Mouse (Mus musculus) hindbrain, postnatal 0 days (tissue): ENCODE measurements around the gene Nrarp. TPM values are rescaled to one million over a fixed set of nuclear protein-coding genes. Genes with fewer than 3 reads are reported as not detected.

Experiments
- ATAC-seq: fragments of 200-750 bp; cut with Nextera tagmentation; 2 replicates; pipeline ENCODE4 v1.8.0; 2017; ENCODE audit warnings: mild to moderate bottlenecking, moderate TSS enrichment, moderate library complexity
- DNase-seq: peaks from one replicate; pipeline ENCODE4 v3.0.0-alpha.2; 2015; ENCODE audit warnings: low spot score
- H3K27ac ChIP-seq: fragments of 300-500 bp; sonication (generic); 2 replicates; pipeline ENCODE4 v1.5.1; 2014; ENCODE audit warnings: mild to moderate bottlenecking
- H3K27me3 ChIP-seq: fragments of 300-500 bp; sonication (generic); 2 replicates; pipeline ENCODE4 v1.6.1; 2014; ENCODE audit warnings: low read length, mixed read lengths; ENCODE audit not compliant: insufficient read depth
- H3K36me3 ChIP-seq: fragments of 300-500 bp; sonication (generic); 2 replicates; pipeline ENCODE4 v1.6.1; 2014; ENCODE audit warnings: low read length, mixed read lengths; ENCODE audit not compliant: insufficient read depth
- H3K4me1 ChIP-seq: fragments of 300-500 bp; sonication (generic); 2 replicates; pipeline ENCODE4 v1.6.1; 2014; ENCODE audit warnings: antibody characterized with exemption, low read length, mixed read lengths; ENCODE audit not compliant: insufficient read depth
- H3K4me2 ChIP-seq: fragments of 300-500 bp; sonication (generic); 2 replicates; pipeline ENCODE4 v1.6.1; 2014; ENCODE audit warnings: low read depth, mild to moderate bottlenecking, low read length, moderate library complexity, mixed read lengths
- H3K4me3 ChIP-seq: fragments of 300-500 bp; sonication (generic); 2 replicates; pipeline ENCODE4 v1.5.1; 2014; ENCODE audit warnings: low read length
- H3K9ac ChIP-seq: fragments of 300-500 bp; sonication (generic); replicated peaks from 2 replicates; pipeline ENCODE4 v1.6.1; 2014; ENCODE audit warnings: mild to moderate bottlenecking, low read length, moderate library complexity, mixed read lengths
- H3K9me3 ChIP-seq: fragments of 300-500 bp; sonication (generic); 2 replicates; pipeline ENCODE4 v1.6.1; 2016; ENCODE audit warnings: low read length, mixed read lengths
- CTCF ChIP-seq: IDR thresholded peaks from 2 replicates; pipeline ENCODE4 v1.5.1; 2016; ENCODE audit warnings: antibody characterized with exemption, control low read depth, low read depth
- WGBS: fragments of 180-500 bp; shearing (Covaris S2); extraction: QIAGEN DNeasy Blood & Tissue Kit; methylation state at CpG from one replicate; pipeline ENCODE4 v1.1.7; 2014; 5-methylcytosine and 5-hydroxymethylcytosine counted together
- polyA plus RNA-seq: library from polyadenylated mRNA; unstranded; fragments of >200 nt; fragmentation: Nextera tagmentation; extraction: Ambion mirVana; gene quantifications from 2 replicates; pipeline ENCODE4 v1.2.1, GENCODE M21; 2015
- total RNA-seq: library from RNA; depleted of rRNA; stranded (reverse); fragments of >200 nt; gene quantifications from 2 replicates; pipeline ENCODE4 v1.2.3, GENCODE M21; 2014

The Nrarp gene
- total and polyA plus RNA-seq, 2 experiments from 2014 or later = 14.2 to 50.8 TPM

GRCm38 (mm10) chr2:25217666-25218065 is 37.1 kb downstream of the Nrarp start:
- Histone ChIP-seq H3K36me3 (no peaks in the 10 kb centered on the region), H3K27me3 (no peaks in the 10 kb centered on the region), H3K9ac (no peak overlapping the region), H3K4me3 (no peak overlapping the region), H3K27ac (no peak overlapping the region), H3K4me2 (no peak overlapping the region), H3K4me1 (no peaks in the 10 kb centered on the region), H3K9me3 (no peaks in the 10 kb centered on the region)
- ATAC-seq (no peak), DNase-seq (no peak)
- WGBS = 71% methylated on average over 2 of the region's 2 CpGs
- TF ChIP-seq CTCF = no peak

DNA sequence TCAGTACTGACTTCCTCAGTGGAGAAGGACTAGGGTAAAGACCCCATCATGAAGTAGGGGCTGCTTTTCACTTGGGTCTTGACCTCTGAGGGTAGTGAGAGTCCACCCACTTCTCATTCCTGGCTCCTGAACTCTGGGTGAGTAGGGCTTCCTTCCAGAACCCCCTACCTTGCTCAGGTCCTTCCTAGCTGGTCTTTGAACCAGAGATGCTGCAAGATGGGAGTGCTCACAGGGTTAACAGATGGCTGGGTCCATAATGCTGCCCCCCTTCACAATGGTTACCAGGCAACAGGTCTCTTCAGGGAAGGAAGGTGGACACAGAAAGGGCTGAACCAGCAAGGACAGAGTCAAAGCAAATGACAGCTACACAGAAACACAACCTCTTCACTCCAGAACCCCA is 37.9 kb downstream of the Nrarp start, which contains the start of gene Fam166a:
Gene Fam166a, plus strand, starts transcription at position 301 of the 400 bp plus-strand sequence.
- H3K9me3 ChIP-seq = no peaks in the 10 kb centered on the region
- H3K4me3 ChIP-seq = no peak within 1 kb of the TSS
- no peak within 1 kb of the TSS for H3K27ac ChIP-seq
- peaks cover 2% of the 10 kb centered on the region for H3K4me1 ChIP-seq
- no peaks in the 10 kb centered on the region for H3K27me3 ChIP-seq
- H3K36me3 ChIP-seq = no peaks in the 10 kb centered on the region
- no peak within 1 kb of the TSS for H3K9ac ChIP-seq
- no peak within 1 kb of the TSS for H3K4me2 ChIP-seq
- no peak for DNase-seq
- ATAC-seq = no peak
- no peak for TF ChIP-seq CTCF

GRCm38 (mm10) chr2:25221331-25221772 is 40.8 kb downstream of the Nrarp start:
- Histone ChIP-seq H3K4me3 (no peak overlapping the region), H3K4me2 (no peak overlapping the region), H3K4me1 (peaks cover 12% of the 10 kb centered on the region), H3K27me3 (no peaks in the 10 kb centered on the region), H3K27ac (no peak overlapping the region), H3K9ac (no peak overlapping the region), H3K9me3 (no peaks in the 10 kb centered on the region), H3K36me3 (no peaks in the 10 kb centered on the region)
- ATAC-seq = no peak
- TF ChIP-seq CTCF = no peak
- WGBS = 73% methylated on average over 5 of the region's 5 CpGs
- DNase-seq = no peak

- H3K9ac ChIP-seq = peak overlapping the region; percentile 87
- H3K4me1 ChIP-seq = peaks cover 18% of the 10 kb centered on the region
- 3% methylated on average over 47 of the region's 53 CpGs for WGBS
- TF ChIP-seq CTCF = no peak
- ATAC-seq (peak; percentile 12; the same call in 1 of the 2 replicates), DNase-seq (no peak)
- H3K36me3 ChIP-seq = no peaks in the 10 kb centered on the region
- H3K9me3 ChIP-seq = no peaks in the 10 kb centered on the region
- H3K4me3 ChIP-seq = peak overlapping the region; percentile 80
- no peaks in the 10 kb centered on the region for H3K27me3 ChIP-seq
- H3K27ac ChIP-seq = peak overlapping the region; percentile 95
- H3K4me2 ChIP-seq = peak overlapping the region; percentile 84
Measured at GRCm38 (mm10) chr2:25223681-25224491, 43.3 kb downstream of the Nrarp start.

- under 1% methylated on average over 17 of the region's 17 CpGs for WGBS
- Histone ChIP-seq H3K4me3 (peak within 1 kb of the TSS; percentile 80), H3K4me2 (peak within 1 kb of the TSS; percentile 84), H3K27me3 (no peaks in the 10 kb centered on the region), H3K9me3 (no peaks in the 10 kb centered on the region), H3K4me1 (peaks cover 19% of the 10 kb centered on the region), H3K9ac (peak within 1 kb of the TSS; percentile 87), H3K27ac (peak within 1 kb of the TSS; percentile 97), H3K36me3 (no peaks in the 10 kb centered on the region)
- ATAC-seq (no peak), DNase-seq (no peak)
- TF ChIP-seq CTCF = peak; percentile 62
Measured at GRCm38 (mm10) chr2:25224492-25224765, 43.9 kb downstream of the Nrarp start, which contains the start of gene Tubb4b. Tubb4b (minus strand) TSS chr2:25224702.

DNA sequence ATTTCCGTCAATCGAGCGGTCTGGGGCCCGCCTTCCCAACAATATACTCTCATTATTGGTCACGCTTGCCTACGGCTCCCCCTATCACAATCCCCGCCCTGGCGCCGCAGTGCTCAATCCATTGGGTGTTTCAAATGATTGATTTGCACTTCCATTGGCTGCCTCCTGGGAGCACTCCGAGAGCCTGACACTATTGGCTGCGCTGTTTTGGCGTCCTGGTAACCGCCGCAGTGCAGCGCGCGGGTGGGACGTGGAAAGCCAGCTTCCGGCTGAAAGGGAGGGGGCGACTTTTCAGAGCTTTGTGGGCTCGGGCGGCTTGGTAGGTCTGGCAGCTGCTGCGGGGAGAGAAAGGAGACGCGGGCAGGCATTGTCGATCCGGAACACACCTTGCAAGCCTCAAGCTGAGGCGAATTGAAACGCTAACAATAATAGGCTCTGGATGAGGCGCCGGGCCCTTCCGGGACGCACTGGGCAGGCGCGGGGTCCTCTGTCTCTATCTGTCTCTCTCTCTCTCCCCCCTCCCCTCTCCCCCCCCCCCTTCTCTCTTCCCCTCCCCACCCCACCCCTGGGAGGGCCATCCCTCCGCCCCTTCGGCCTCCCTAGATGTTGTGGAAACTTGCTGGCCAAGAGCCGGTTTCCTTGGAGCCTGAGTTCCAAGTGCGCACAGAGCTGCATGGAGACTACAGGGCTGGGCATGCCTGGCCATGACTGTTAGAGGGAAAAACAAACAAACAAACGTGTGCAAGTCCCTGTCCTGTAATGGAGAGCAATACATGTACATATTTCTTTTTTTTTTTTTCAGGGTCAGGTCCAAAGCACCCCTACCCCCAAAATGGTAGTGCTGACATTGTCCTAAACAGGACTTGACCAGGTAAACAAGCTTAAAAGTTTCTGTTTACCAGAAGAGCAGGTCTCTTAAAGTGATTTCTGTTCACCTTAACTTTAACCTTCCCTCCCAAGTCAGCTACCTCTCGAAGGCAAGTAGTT is 44.5 kb downstream of the Nrarp start:
- DNase-seq = peak; percentile 100
- 2% methylated on average over 41 of the region's 41 CpGs for WGBS
- Histone ChIP-seq H3K4me1 (peaks cover 19% of the 10 kb centered on the region), H3K9ac (peak overlapping the region; percentile 68), H3K4me2 (peak overlapping the region; percentile 57), H3K27me3 (no peaks in the 10 kb centered on the region), H3K36me3 (no peaks in the 10 kb centered on the region), H3K9me3 (no peaks in the 10 kb centered on the region), H3K27ac (peak overlapping the region; percentile 97), H3K4me3 (peak overlapping the region; percentile 80)
- peak; percentile 97 for ATAC-seq
- TF ChIP-seq CTCF = no peak
